Mouse (Mus musculus): ENCODE results near the gene Gck.
"Not testable (repeated sequence)": the region's sequence is repeated elsewhere in the genome, so short reads cannot be mapped to it uniquely, and the experiment has no call there.

DNA sequence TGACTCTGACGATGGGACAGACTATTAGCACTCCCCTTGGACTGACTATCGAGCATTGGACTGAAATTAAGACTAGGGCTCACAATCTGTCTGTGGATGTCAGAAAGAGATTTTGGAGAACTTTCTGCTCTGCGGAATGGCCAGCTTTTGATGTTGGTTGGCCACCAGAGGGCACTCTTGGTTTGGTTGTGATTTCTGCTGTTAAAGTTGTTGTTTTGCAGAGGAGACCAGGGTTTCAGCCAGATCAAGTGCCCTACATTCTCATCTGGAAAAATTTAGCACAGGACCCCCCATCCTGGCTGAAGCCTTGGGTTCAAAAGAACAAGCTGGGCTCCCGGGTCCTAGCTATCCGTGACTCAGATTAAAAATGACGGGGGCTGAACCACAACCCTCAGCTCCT is 17.9 kb downstream of the Gck start:
- TF ChIP-seq CTCF, POLR2A (IDR thresholded peaks at IDR 0.05; ENCODE audit: insufficient read depth, low read depth, low read length): not testable (repeated sequence)
